Mouse (Mus musculus): Measurements from ENCODE around the gene Itga10. TPM values are rescaled to one million over a fixed set of nuclear protein-coding genes. Genes with fewer than 3 reads are reported as not detected.

Itga10 gene
- polyA plus RNA-seq, 1 experiment: 4.7 TPM

GRCm38 (mm10) chr3:96606618-96607017 is 38.8 kb upstream of the Itga10 start:
- Histone ChIP-seq H3K4me3 (replicated peaks; ENCODE audit: insufficient read depth, low read depth, low read length) (no peak overlapping the region), H3K4me1 (ENCODE audit: control insufficient read depth, insufficient read depth, low read length) (peaks cover 10% of the 10 kb centered on the region), H3K27me3 (ENCODE audit: control insufficient read depth, insufficient read depth, low read length) (no peaks in the 10 kb centered on the region; the same call in 1 of the 2 replicates), H3K27ac (ENCODE audit: insufficient read depth, low read length) (no peak overlapping the region)
- WGBS: 93% methylated on average over 4 of the region's 4 CpGs
- peak; percentile 2; the same call in 1 of the 2 replicates for TF ChIP-seq CTCF (IDR thresholded peaks at IDR 0.05; ENCODE audit: borderline replicate concordance, insufficient read depth, low read depth, low read length)
- TF ChIP-seq POLR2A (IDR thresholded peaks at IDR 0.05; ENCODE audit: borderline replicate concordance, insufficient read depth, low read length): no peak
- no peak for DNase-seq

DNA sequence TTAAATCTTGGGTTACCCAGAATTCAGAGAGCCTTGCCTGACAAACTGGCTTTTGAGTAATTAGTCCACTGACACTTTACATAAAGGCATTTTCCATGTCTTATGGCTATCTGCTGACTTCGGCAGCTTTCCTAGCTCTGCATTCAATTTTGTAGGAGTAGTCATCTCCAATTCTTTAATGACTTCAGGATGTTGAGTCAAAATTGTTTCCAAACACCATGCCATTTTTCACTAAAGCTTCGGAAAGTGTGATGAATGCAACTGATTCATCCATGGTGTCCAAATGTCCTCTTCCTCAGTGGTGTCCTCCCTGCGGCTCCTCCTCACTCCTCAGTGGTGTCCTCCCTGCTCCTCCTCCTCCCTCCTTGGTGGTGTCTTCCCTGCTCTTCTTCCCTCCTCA is 27.4 kb upstream of the Itga10 start:
- TF ChIP-seq CTCF (IDR thresholded peaks at IDR 0.05; ENCODE audit: borderline replicate concordance, insufficient read depth, low read depth, low read length): no peak
- TF ChIP-seq POLR2A (IDR thresholded peaks at IDR 0.05; ENCODE audit: borderline replicate concordance, insufficient read depth, low read length): no peak
- no peaks in the 10 kb centered on the region for H3K4me1 ChIP-seq (ENCODE audit: control insufficient read depth, insufficient read depth, low read length)
- DNase-seq: no peak
- 92% methylated on average over 3 of the region's 3 CpGs for WGBS
- no peak overlapping the region for H3K27ac ChIP-seq (ENCODE audit: insufficient read depth, low read length)
- no peaks in the 10 kb centered on the region for H3K27me3 ChIP-seq (ENCODE audit: control insufficient read depth, insufficient read depth, low read length)
- no peak overlapping the region for H3K4me3 ChIP-seq (replicated peaks; ENCODE audit: insufficient read depth, low read depth, low read length)

- no peak overlapping the region for H3K27ac ChIP-seq (ENCODE audit: insufficient read depth, low read length)
- H3K4me1 ChIP-seq (ENCODE audit: control insufficient read depth, insufficient read depth, low read length): no peaks in the 10 kb centered on the region
- 88% methylated on average over 4 of the region's 4 CpGs for WGBS
- no peak overlapping the region for H3K4me3 ChIP-seq (replicated peaks; ENCODE audit: insufficient read depth, low read depth, low read length)
- no peaks in the 10 kb centered on the region for H3K27me3 ChIP-seq (ENCODE audit: control insufficient read depth, insufficient read depth, low read length)
- TF ChIP-seq CTCF (IDR thresholded peaks at IDR 0.05; ENCODE audit: borderline replicate concordance, insufficient read depth, low read depth, low read length) (no peak), POLR2A (IDR thresholded peaks at IDR 0.05; ENCODE audit: borderline replicate concordance, insufficient read depth, low read length) (no peak)
- DNase-seq: no peak
These were observed 22.2 kb upstream of the Itga10 start for GRCm38 (mm10) chr3:96623201-96623600.

- Histone ChIP-seq H3K27ac (ENCODE audit: insufficient read depth, low read length) (peak within 1 kb of the TSS; percentile 45), H3K4me3 (replicated peaks; ENCODE audit: insufficient read depth, low read depth, low read length) (peak within 1 kb of the TSS; percentile 69), H3K4me1 (ENCODE audit: control insufficient read depth, insufficient read depth, low read length) (no peaks in the 10 kb centered on the region; the same call in 1 of the 2 replicates), H3K27me3 (ENCODE audit: control insufficient read depth, insufficient read depth, low read length) (no peaks in the 10 kb centered on the region)
- TF ChIP-seq CTCF (IDR thresholded peaks at IDR 0.05; ENCODE audit: borderline replicate concordance, insufficient read depth, low read depth, low read length): no peak
- TF ChIP-seq POLR2A (IDR thresholded peaks at IDR 0.05; ENCODE audit: borderline replicate concordance, insufficient read depth, low read length): peak; percentile 97
- DNase-seq: peak; percentile 97
- under 1% methylated on average over 48 of the region's 48 CpGs for WGBS
These were observed 15.4 kb upstream of the Itga10 start, which contains the start of gene Rbm8a for GRCm38 (mm10) chr3:96629729-96630600. TSS of gene Rbm8a (plus strand) at chr3:96629933.

DNA sequence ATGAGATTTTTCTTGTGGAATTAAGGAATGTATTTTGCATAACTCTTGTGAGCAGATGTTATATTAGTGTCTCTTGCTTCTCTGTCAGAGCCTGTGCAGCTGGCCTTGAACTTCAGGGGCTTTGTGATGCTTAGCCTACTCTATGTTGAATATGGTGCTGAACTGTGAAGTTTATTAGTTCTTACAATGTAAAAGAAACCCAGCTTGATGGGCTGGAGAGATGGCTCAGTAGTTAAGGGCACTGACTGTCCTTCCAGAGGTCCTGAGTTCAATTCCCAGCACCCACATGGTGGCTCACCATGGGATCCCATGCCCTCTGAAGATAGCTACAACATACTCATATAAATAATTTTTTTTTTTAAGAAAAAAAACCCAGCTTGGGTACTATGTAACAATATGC is 13.3 kb upstream of the Itga10 start:
- H3K27ac ChIP-seq (ENCODE audit: insufficient read depth, low read length): no peak overlapping the region
- no peak overlapping the region for H3K4me3 ChIP-seq (replicated peaks; ENCODE audit: insufficient read depth, low read depth, low read length)
- DNase-seq: no peak
- no peak for TF ChIP-seq POLR2A (IDR thresholded peaks at IDR 0.05; ENCODE audit: borderline replicate concordance, insufficient read depth, low read length)
- TF ChIP-seq CTCF (IDR thresholded peaks at IDR 0.05; ENCODE audit: borderline replicate concordance, insufficient read depth, low read depth, low read length): no peak
- H3K27me3 ChIP-seq (ENCODE audit: control insufficient read depth, insufficient read depth, low read length): no peaks in the 10 kb centered on the region
- peaks cover 7% of the 10 kb centered on the region for H3K4me1 ChIP-seq (ENCODE audit: control insufficient read depth, insufficient read depth, low read length)

DNA sequence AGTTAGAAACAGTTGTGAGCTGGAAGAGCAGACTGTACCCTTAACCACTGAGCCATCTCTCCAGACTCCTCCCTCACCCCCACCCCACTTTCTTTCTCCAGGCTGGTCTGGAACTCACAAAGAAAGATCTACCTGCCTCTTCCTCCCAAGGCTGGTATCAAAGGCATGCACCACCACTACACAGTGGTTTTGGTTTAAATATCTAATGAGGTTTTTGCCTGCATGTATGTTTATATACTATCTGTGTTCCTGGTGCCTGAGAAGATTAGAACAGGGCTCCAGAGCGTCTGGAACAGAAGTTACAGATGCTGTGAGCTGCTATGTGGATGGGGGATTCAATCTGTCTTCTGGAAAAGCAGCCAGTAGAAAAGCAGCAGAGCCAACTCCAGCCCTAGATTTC is 11.4 kb upstream of the Itga10 start:
- 79% methylated on average over 1 of the region's 1 CpGs for WGBS
- TF ChIP-seq CTCF (IDR thresholded peaks at IDR 0.05; ENCODE audit: borderline replicate concordance, insufficient read depth, low read depth, low read length): no peak
- TF ChIP-seq POLR2A (IDR thresholded peaks at IDR 0.05; ENCODE audit: borderline replicate concordance, insufficient read depth, low read length): no peak
- peaks cover 7% of the 10 kb centered on the region for H3K4me1 ChIP-seq (ENCODE audit: control insufficient read depth, insufficient read depth, low read length)
- no peak overlapping the region for H3K4me3 ChIP-seq (replicated peaks; ENCODE audit: insufficient read depth, low read depth, low read length)
- H3K27ac ChIP-seq (ENCODE audit: insufficient read depth, low read length): no peak overlapping the region
- no peak for DNase-seq
- no peaks in the 10 kb centered on the region for H3K27me3 ChIP-seq (ENCODE audit: control insufficient read depth, insufficient read depth, low read length)

DNA sequence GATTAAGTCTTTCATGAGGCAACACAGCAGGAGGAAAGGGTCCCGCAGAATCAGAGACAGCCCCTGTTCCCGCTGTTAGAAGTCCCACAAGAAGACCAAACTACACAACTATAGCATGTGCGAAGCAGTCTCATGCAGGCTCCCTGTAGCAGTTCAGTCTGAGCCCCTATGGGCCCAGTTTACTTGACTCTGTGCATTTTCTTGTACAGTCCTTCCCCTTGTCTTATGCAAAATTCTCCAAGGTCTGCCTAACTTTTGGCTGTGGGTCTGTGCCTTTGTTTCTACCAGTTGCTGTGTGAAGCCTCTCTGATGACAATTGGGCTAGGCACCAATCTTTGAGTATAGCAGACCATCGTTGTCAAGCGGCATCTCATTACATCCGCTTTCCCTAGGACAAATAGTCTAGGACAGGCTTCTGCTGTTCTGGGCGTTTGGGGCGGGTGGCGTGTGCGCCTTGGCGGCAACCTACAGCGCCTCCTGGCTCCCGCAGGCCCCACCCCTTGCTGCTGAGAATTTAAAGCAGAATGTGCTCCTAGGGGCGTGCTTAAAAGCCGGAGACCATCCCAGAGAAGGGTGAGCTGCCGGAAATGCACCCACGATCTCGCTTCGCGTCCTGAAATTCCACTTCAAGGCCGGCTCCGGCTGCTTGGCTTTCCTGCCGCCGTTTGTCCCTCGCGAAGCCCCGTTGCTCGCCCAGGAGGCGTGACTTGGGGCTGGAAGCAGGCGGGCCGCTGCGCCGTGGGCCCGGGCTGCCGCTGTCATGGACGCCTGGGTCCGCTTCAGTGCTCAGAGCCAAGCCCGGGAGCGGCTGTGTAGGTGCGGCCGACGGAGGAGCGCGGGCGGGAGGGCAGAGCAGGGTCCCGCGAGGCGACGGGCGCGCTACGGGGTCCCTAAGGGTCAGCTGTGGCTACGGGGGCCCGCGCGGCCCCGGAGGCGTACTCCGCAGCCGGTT is 10.2 kb upstream of the Itga10 start, which contains the start of the genes Pex11b and Gm42957:
Gene Pex11b, plus strand, starts transcription at position 449 of the 952 bp plus-strand sequence.
Gene Gm42957, plus strand, starts transcription at position 547 of the 952 bp plus-strand sequence.
- Histone ChIP-seq H3K4me3 (replicated peaks; ENCODE audit: insufficient read depth, low read depth, low read length) (peak within 1 kb of the TSS; percentile 87), H3K27me3 (ENCODE audit: control insufficient read depth, insufficient read depth, low read length) (no peaks in the 10 kb centered on the region), H3K27ac (ENCODE audit: insufficient read depth, low read length) (peak within 1 kb of the TSS; percentile 30), H3K4me1 (ENCODE audit: control insufficient read depth, insufficient read depth, low read length) (peaks cover 7% of the 10 kb centered on the region)
- TF ChIP-seq CTCF (IDR thresholded peaks at IDR 0.05; ENCODE audit: borderline replicate concordance, insufficient read depth, low read depth, low read length) (no peak), POLR2A (IDR thresholded peaks at IDR 0.05; ENCODE audit: borderline replicate concordance, insufficient read depth, low read length) (peak; percentile 68; the same call in 1 of the 2 replicates)
- WGBS: 2% methylated on average over 60 of the region's 60 CpGs
- peak; percentile 88 to 91 for DNase-seq
